Mouse (Mus musculus) limb, embryonic 10.5 days (tissue): ENCODE measurements around the gene Fubp3. TPM values are rescaled to one million over a fixed set of nuclear protein-coding genes. Genes with fewer than 3 reads are reported as not detected.

ENCODE experiments used
- DNase-seq: peaks from one replicate; pipeline ENCODE4 v3.0.0-alpha.2; 2017; ENCODE audit warnings: low spot score
- H3K27ac ChIP-seq: fragments of 300-500 bp; sonication (generic); 2 replicates; pipeline ENCODE4 v1.5.1; 2016; ENCODE audit warnings: mild to moderate bottlenecking
- H3K27me3 ChIP-seq: fragments of 300-500 bp; sonication (generic); 2 replicates; pipeline ENCODE4 v1.6.1; 2016; ENCODE audit warnings: low read depth, mild to moderate bottlenecking; ENCODE audit not compliant: poor library complexity, severe bottlenecking
- H3K36me3 ChIP-seq: fragments of 300-500 bp; sonication (generic); 2 replicates; pipeline ENCODE4 v1.6.1; 2016; ENCODE audit warnings: mild to moderate bottlenecking, moderate library complexity
- H3K4me1 ChIP-seq: fragments of 300-500 bp; sonication (generic); 2 replicates; pipeline ENCODE4 v1.6.1; 2016
- H3K4me3 ChIP-seq: fragments of 300-500 bp; sonication (generic); 2 replicates; pipeline ENCODE4 v1.5.1; 2016; ENCODE audit warnings: mild to moderate bottlenecking, moderate library complexity
- H3K9me3 ChIP-seq: fragments of 300-500 bp; sonication (generic); replicated peaks from 2 replicates; pipeline ENCODE4 v1.6.1; 2016; ENCODE audit warnings: mild to moderate bottlenecking
- WGBS: fragments of 180-500 bp; shearing (Covaris S2); methylation state at CpG from one replicate; pipeline ENCODE4 v1.1.7; 2016; 5-methylcytosine and 5-hydroxymethylcytosine counted together
- microRNA-seq: library from miRNA; unstranded; fragments of <30 nt; microRNA quantifications from one replicate; pipeline ENCODE4, GENCODE M21; 2017
- polyA plus RNA-seq: library from polyadenylated mRNA; unstranded; fragments of >200 nt; fragmentation: Nextera tagmentation; extraction: Ambion mirVana; gene quantifications from 2 replicates; pipeline ENCODE4 v1.2.1, GENCODE M21; 2016

Fubp3 gene
- polyA plus RNA-seq, 1 experiment from 2014 or later: 92.1 TPM

GRCm38 (mm10) chr2:31654854-31655559 is 82.6 kb downstream of the Fubp3 start:
- H3K4me3 ChIP-seq: peak overlapping the region; percentile 68
- H3K27me3 ChIP-seq: peaks cover 98% of the 10 kb centered on the region
- no peaks in the 10 kb centered on the region for H3K36me3 ChIP-seq
- H3K9me3 ChIP-seq: no peaks in the 10 kb centered on the region; the same call in 1 of the 2 replicates
- H3K27ac ChIP-seq: 0 out of 2 replicates have a peak overlapping the region, but pooled peaks have one; percentile 42
- peaks cover 17% of the 10 kb centered on the region for H3K4me1 ChIP-seq
- DNase-seq: no peak
- WGBS: 7% methylated on average over 22 of the region's 22 CpGs

DNA sequence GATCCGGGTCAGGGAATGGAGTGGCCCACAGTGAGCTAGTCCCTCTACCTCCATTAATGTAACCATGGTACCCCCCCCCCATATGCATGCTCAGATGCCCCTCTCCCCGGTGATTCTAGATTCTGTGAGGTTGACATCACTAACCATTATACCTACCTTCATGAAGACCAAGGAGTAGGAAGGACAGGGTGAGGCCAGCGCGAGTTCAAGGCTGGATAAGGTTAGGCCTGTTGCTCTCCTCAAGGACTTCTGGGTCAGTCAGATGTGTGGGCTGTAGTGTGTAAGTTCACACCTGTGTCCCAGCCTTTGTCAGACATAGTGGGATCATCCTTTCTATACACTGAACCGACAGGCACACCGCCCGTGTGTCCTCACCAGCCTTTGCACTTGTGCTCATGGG is 83.9 kb downstream of the Fubp3 start:
- Histone ChIP-seq H3K4me3 (no peak overlapping the region), H3K27ac (no peak overlapping the region), H3K27me3 (peaks cover 84% of the 10 kb centered on the region), H3K36me3 (no peaks in the 10 kb centered on the region), H3K4me1 (peaks cover 17% of the 10 kb centered on the region), H3K9me3 (no peaks in the 10 kb centered on the region; the same call in 1 of the 2 replicates)
- no peak for DNase-seq
- 85% methylated on average over 7 of the region's 7 CpGs for WGBS

- no peak overlapping the region for H3K4me3 ChIP-seq
- no peak for DNase-seq
- no peaks in the 10 kb centered on the region for H3K4me1 ChIP-seq
- no peaks in the 10 kb centered on the region; the same call in 1 of the 2 replicates for H3K9me3 ChIP-seq
- H3K36me3 ChIP-seq: no peaks in the 10 kb centered on the region
- peaks cover 37% of the 10 kb centered on the region for H3K27me3 ChIP-seq
- H3K27ac ChIP-seq: no peak overlapping the region
- 63% methylated on average over 8 of the region's 8 CpGs for WGBS
Observed at GRCm38 (mm10) chr2:31662939-31663803, 90.7 kb downstream of the Fubp3 start.

GRCm38 (mm10) chr2:31663804-31664180 is 91.3 kb downstream of the Fubp3 start:
- no peaks in the 10 kb centered on the region for H3K36me3 ChIP-seq
- no peak for DNase-seq
- no peak overlapping the region for H3K4me3 ChIP-seq
- H3K27ac ChIP-seq: no peak overlapping the region
- no peaks in the 10 kb centered on the region; the same call in 1 of the 2 replicates for H3K9me3 ChIP-seq
- H3K4me1 ChIP-seq: no peaks in the 10 kb centered on the region
- 86% methylated on average over 1 of the region's 1 CpGs for WGBS
- H3K27me3 ChIP-seq: peaks cover 31% of the 10 kb centered on the region; the same call in 1 of the 2 replicates

Small RNA genes within 50 kb of the gene (microRNA-seq; reads per million reads assigned to microRNA genes)
- 2.1 reads per million for gene Mir6998

Other genes with a start within 250 kb of the Fubp3 start
- gene Ass1, start 102.4 kb upstream of the Fubp3 start, polyA plus RNA-seq: 6.1 and 6.8 TPM in 2 replicates
- gene Prdm12, start 67.4 kb downstream of the Fubp3 start, polyA plus RNA-seq: 0.10 TPM in 1 of 2 replicates, not detected in the other
- gene Exosc2, start 98.1 kb downstream of the Fubp3 start, polyA plus RNA-seq: 113 and 131 TPM in 2 replicates
- 65.0 and 70.5 TPM in 2 replicates for gene Abl1, start 115.7 kb downstream of the Fubp3 start, polyA plus RNA-seq
- 0.06 and 0.23 TPM in 2 replicates for gene Qrfp, start 237.9 kb downstream of the Fubp3 start, polyA plus RNA-seq